Mouse (Mus musculus) megakaryocyte, adult 5-6 weeks (primary cell): ENCODE results near the gene Cyp24a1. TPM values are rescaled to one million over a fixed set of nuclear protein-coding genes. Genes with fewer than 3 reads are reported as not detected.
A peak's percentile ranks its signal among the peaks of the same experiment; 100 is the strongest.

ENCODE experiments used
- ATAC-seq: 2 replicates; pipeline ENCODE4 v1.8.0; 2016; ENCODE audit warnings: mild to moderate bottlenecking, inconsistent platforms; ENCODE audit not compliant: poor library complexity, severe bottlenecking
- total RNA-seq, 2 experiments: library from RNA; stranded (forward) in 1 of 2; stranded (reverse) in 1 of 2; fragments of 153-499, 151-499 nt in 1 of 2; fragments of 221-1000, 200-1000 nt in 1 of 2; gene quantifications; 2 replicates each; pipeline versions ENCODE4 v1.2.3 to v1.2.4; 2015 to 2017

Cyp24a1 gene
- total RNA-seq, 2 experiments from 2014 or later: not detected

GRCm38 (mm10) chr2:170446843-170447383, 50.0 kb downstream of the Cyp24a1 start:
- ATAC-seq: no peak

GRCm38 (mm10) chr2:170445861-170446260, 51.1 kb downstream of the Cyp24a1 start:
- ATAC-seq: no peak

GRCm38 (mm10) chr2:170442535-170442934, 54.4 kb downstream of the Cyp24a1 start:
- ATAC-seq: 0 out of 2 replicates have a peak, but pooled peaks have one; percentile 45

DNA sequence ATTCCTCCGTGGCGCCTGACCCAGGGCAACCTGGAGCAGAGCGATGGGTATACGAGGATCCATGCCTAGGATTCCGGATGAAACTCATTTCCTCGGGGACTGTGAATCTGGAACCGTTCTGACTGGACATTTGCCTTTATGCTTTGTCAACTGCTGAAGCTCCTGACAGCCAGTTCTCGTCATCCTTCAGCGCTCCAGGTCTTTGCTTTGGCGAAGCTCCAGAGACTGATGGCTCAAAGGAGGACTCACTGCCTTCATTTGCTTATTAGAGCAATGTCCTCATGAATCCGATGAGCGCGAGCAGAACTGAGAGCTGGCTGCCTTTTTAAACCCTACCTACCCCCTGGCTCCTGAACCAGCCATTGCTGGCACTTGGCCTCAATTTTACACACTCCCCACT, 58.2 kb downstream of the Cyp24a1 start:
- ATAC-seq: no peak

DNA sequence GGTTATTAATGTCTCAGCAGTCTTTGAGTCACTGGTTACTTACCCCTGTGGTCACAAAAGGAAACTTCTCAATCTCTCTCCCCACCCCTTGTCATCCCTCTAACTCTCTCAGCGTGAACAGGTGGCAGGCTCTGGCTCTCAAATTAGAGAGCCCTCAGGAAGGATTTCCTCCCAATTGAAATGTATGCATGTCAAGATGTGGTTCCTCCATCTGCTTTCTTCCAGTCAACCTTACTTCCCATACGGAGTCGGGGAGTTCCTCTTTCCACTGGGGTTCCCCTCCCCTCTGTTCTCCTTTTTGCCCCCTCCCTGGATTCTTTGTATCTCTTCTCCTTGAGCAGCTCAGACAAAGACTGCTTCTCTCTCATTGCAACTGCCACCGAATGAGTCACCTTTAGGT, 60.7 kb downstream of the Cyp24a1 start:
- ATAC-seq: peak; percentile 98

Other genes with a start within 250 kb of the Cyp24a1 start
- 0.27 TPM in 1 of 2 replicates, not detected in the other for gene Bcas1, start 69.3 kb downstream of the Cyp24a1 start, total RNA-seq (2015)
- gene Bcas1, start 69.3 kb downstream of the Cyp24a1 start, total RNA-seq (2017): not detected in 2 replicates
- gene Pfdn4, start 717 bp downstream of the Cyp24a1 start, total RNA-seq (2015): 44.2 and 51.0 TPM in 2 replicates
- 67.5 and 93.4 TPM in 2 replicates for gene Pfdn4, start 717 bp downstream of the Cyp24a1 start, total RNA-seq (2017)
- gene 4930470P17Rik, start 104.9 kb upstream of the Cyp24a1 start, total RNA-seq (2015): not detected in 2 replicates
- not detected in 2 replicates for gene 4930470P17Rik, start 104.9 kb upstream of the Cyp24a1 start, total RNA-seq (2017)
- gene Dok5, start 234.7 kb upstream of the Cyp24a1 start, total RNA-seq (2015): not detected in 2 replicates
- not detected in 2 replicates for gene Dok5, start 234.7 kb upstream of the Cyp24a1 start, total RNA-seq (2017)